Mouse (Mus musculus) MEL (cell line): ENCODE results near the gene Kctd17. TPM values are rescaled to one million over a fixed set of nuclear protein-coding genes. Genes with fewer than 3 reads are reported as not detected.
A peak's percentile ranks its signal among the peaks of the same experiment; 100 is the strongest.

Experiments
- DNase-seq: peaks from one replicate; pipeline ENCODE4 v3.0.0; 2011; ENCODE audit warnings: low read depth, low spot score
- H3K27ac ChIP-seq: 2 replicates; pipeline ENCODE4 v1.5.1; 2012; ENCODE audit warnings: low read depth, mild to moderate bottlenecking, control low read depth, low read length, moderate library complexity; ENCODE audit not compliant: control insufficient read depth
- H3K27me3 ChIP-seq, 2 experiments: fragments of 150-350 bp in 1 of 2; sonication (generic) in 1 of 2; 2 replicates each; pipeline ENCODE4 v1.6.1; 2012; ENCODE audit warnings: low read length in 2 of 2, mild to moderate bottlenecking in 2 of 2, improper control_type of control experiment in 1 of 2, moderate library complexity in 1 of 2; ENCODE audit not compliant: insufficient read depth in 2 of 2, control insufficient read depth in 1 of 2
- H3K36me3 ChIP-seq, 2 experiments: 2 replicates each; pipeline ENCODE4 v1.6.1; 2012 to 2014; ENCODE audit warnings: low read length in 2 of 2, improper control_type of control experiment in 1 of 2, inconsistent platforms in 1 of 2, mild to moderate bottlenecking in 1 of 2; ENCODE audit not compliant: insufficient read depth in 2 of 2, control insufficient read depth in 1 of 2
- H3K4me1 ChIP-seq, 2 experiments: fragments of 150-350 bp in 1 of 2; sonication (generic) in 1 of 2; 2 replicates each; pipeline ENCODE4 v1.6.1; 2012; ENCODE audit warnings: low read length in 2 of 2, improper control_type of control experiment in 1 of 2, mild to moderate bottlenecking in 1 of 2; ENCODE audit not compliant: insufficient read depth in 2 of 2, control insufficient read depth in 1 of 2
- H3K4me3 ChIP-seq, 2 experiments: fragments of 150-350 bp in 1 of 2; sonication (generic) in 1 of 2; 2 replicates each; pipeline ENCODE4 v1.5.1; 2012; ENCODE audit warnings: low read depth in 2 of 2, low read length in 2 of 2, mild to moderate bottlenecking in 2 of 2, moderate library complexity in 2 of 2, control low read depth in 1 of 2, improper control_type of control experiment in 1 of 2; ENCODE audit not compliant: control insufficient read depth in 1 of 2, insufficient read depth in 1 of 2
- H3K79me2 ChIP-seq: 2 replicates; pipeline ENCODE4 v1.6.1; 2012; ENCODE audit warnings: mild to moderate bottlenecking, low read length, moderate library complexity; ENCODE audit not compliant: control insufficient read depth, poor library complexity, insufficient read depth
- H3K9ac ChIP-seq: 2 replicates; pipeline ENCODE4 v1.6.1; 2012; ENCODE audit warnings: low read depth, mild to moderate bottlenecking, control low read depth, low read length, moderate library complexity; ENCODE audit not compliant: control insufficient read depth, poor library complexity, severe bottlenecking
- H3K9me3 ChIP-seq: fragments of 150-350 bp; sonication (generic); replicated peaks from 2 replicates; pipeline ENCODE4 v1.6.1; 2012; ENCODE audit warnings: mild to moderate bottlenecking, low read length, improper control_type of control experiment, moderate library complexity; ENCODE audit not compliant: insufficient read depth
- BHLHE40 ChIP-seq: IDR thresholded peaks from 2 replicates; pipeline ENCODE4 v1.6.1; 2012; ENCODE audit warnings: low read depth, mild to moderate bottlenecking, inconsistent platforms, low read length, improper control_type of control experiment, borderline replicate concordance
- CHD1 ChIP-seq: IDR thresholded peaks from 2 replicates; pipeline ENCODE4 v1.6.1; 2012; ENCODE audit warnings: low read depth, mild to moderate bottlenecking, inconsistent platforms, low read length, improper control_type of control experiment
- CTCF ChIP-seq, 3 experiments: IDR thresholded peaks in 2 of 3; conservative IDR thresholded peaks in 1 of 3; 2 replicates each; pipeline ENCODE4 v1.5.1; 2011 to 2012; ENCODE audit warnings: low read length in 3 of 3, low read depth in 2 of 3, mild to moderate bottlenecking in 2 of 3, improper control_type of control experiment in 1 of 3, inconsistent platforms in 1 of 3, mixed read lengths in 1 of 3, moderate library complexity in 1 of 3; ENCODE audit not compliant: control insufficient read depth in 1 of 3, insufficient read depth in 1 of 3, poor library complexity in 1 of 3, severe bottlenecking in 1 of 3
- ELF1 ChIP-seq: IDR thresholded peaks from 2 replicates; pipeline ENCODE4 v1.6.1; 2014; ENCODE audit warnings: low read depth, mild to moderate bottlenecking, inconsistent platforms, low read length, improper control_type of control experiment, moderate library complexity
- EP300 ChIP-seq, 2 experiments: IDR thresholded peaks; 2 replicates each; pipeline ENCODE4 v1.6.1; 2011; ENCODE audit warnings: improper control_type of control experiment in 2 of 2, low read length in 2 of 2, low read depth in 1 of 2, mild to moderate bottlenecking in 1 of 2
- ETS1 ChIP-seq: IDR thresholded peaks from 2 replicates; pipeline ENCODE4 v1.6.1; 2012; ENCODE audit warnings: low read depth, mild to moderate bottlenecking, inconsistent platforms, low read length, improper control_type of control experiment, moderate library complexity
- GABPA ChIP-seq: IDR thresholded peaks from 2 replicates; pipeline ENCODE4 v1.6.1; 2012; ENCODE audit warnings: low read depth, mild to moderate bottlenecking, inconsistent platforms, low read length, improper control_type of control experiment, moderate library complexity
- HCFC1 ChIP-seq: IDR thresholded peaks from 2 replicates; pipeline ENCODE4 v1.6.1; 2012; ENCODE audit warnings: low read depth, mild to moderate bottlenecking, inconsistent platforms, low read length, improper control_type of control experiment, moderate library complexity
- MAFK ChIP-seq: IDR thresholded peaks from 2 replicates; pipeline ENCODE4 v1.6.1; 2011; ENCODE audit warnings: low read depth, mild to moderate bottlenecking, low read length, improper control_type of control experiment, borderline replicate concordance
- MAX ChIP-seq: IDR thresholded peaks from 2 replicates; pipeline ENCODE4 v1.6.1; 2011; ENCODE audit warnings: low read length, improper control_type of control experiment
- MAZ ChIP-seq: IDR thresholded peaks from 2 replicates; pipeline ENCODE4 v1.6.1; 2012; ENCODE audit warnings: low read depth, mild to moderate bottlenecking, inconsistent platforms, low read length, improper control_type of control experiment
- MXI1 ChIP-seq: IDR thresholded peaks from 2 replicates; pipeline ENCODE4 v1.6.1; 2011; ENCODE audit warnings: mild to moderate bottlenecking, low read depth, low read length, improper control_type of control experiment
- MYB ChIP-seq: IDR thresholded peaks from 2 replicates; pipeline ENCODE4 v1.6.1; 2011; ENCODE audit warnings: mild to moderate bottlenecking, low read depth, low read length, improper control_type of control experiment
- MYC ChIP-seq: IDR thresholded peaks from 2 replicates; pipeline ENCODE4 v1.6.1; 2011; ENCODE audit warnings: low read depth, mild to moderate bottlenecking, low read length, improper control_type of control experiment, moderate library complexity
- NELFE ChIP-seq: IDR thresholded peaks from 2 replicates; pipeline ENCODE4 v1.6.1; 2011; ENCODE audit warnings: low read depth, low read length, improper control_type of control experiment
- POLR2A ChIP-seq, 2 experiments: IDR thresholded peaks; 2 replicates each; pipeline ENCODE4 v1.6.1; 2011 to 2012; ENCODE audit warnings: low read length in 2 of 2, mild to moderate bottlenecking in 2 of 2, control low read depth in 1 of 2, improper control_type of control experiment in 1 of 2, low read depth in 1 of 2, moderate library complexity in 1 of 2; ENCODE audit not compliant: control insufficient read depth in 1 of 2, insufficient read depth in 1 of 2, poor library complexity in 1 of 2
- POLR2AphosphoS2 ChIP-seq: IDR thresholded peaks from 2 replicates; pipeline ENCODE4 v1.6.1; 2011; ENCODE audit warnings: low read length, improper control_type of control experiment
- POLR2AphosphoS5 ChIP-seq: IDR thresholded peaks from 2 replicates; pipeline ENCODE4 v1.6.1; 2012; ENCODE audit warnings: low read depth, borderline replicate concordance, mild to moderate bottlenecking, inconsistent platforms, low read length, moderate library complexity, mixed read lengths
- RAD21 ChIP-seq: IDR thresholded peaks from 2 replicates; pipeline ENCODE4 v1.6.1; 2011; ENCODE audit warnings: mild to moderate bottlenecking, low read depth, low read length, improper control_type of control experiment
- SIN3A ChIP-seq: IDR thresholded peaks from 2 replicates; pipeline ENCODE4 v1.6.1; 2012; ENCODE audit warnings: low read length, improper control_type of control experiment, inconsistent platforms
- SMC3 ChIP-seq: IDR thresholded peaks from 2 replicates; pipeline ENCODE4 v1.6.1; 2011; ENCODE audit warnings: low read depth, low read length, improper control_type of control experiment
- TBP ChIP-seq: IDR thresholded peaks from 2 replicates; pipeline ENCODE4 v1.8.0; 2011; ENCODE audit warnings: low read depth, low read length, improper control_type of control experiment
- TCF12 ChIP-seq: IDR thresholded peaks from 2 replicates; pipeline ENCODE4 v1.6.1; 2014; ENCODE audit warnings: low read depth, mild to moderate bottlenecking, inconsistent platforms, low read length, improper control_type of control experiment, moderate library complexity
- UBTF ChIP-seq: IDR thresholded peaks from 2 replicates; pipeline ENCODE4 v1.6.1; 2012; ENCODE audit warnings: low read depth, mild to moderate bottlenecking, inconsistent platforms, low read length, improper control_type of control experiment, moderate library complexity, borderline replicate concordance; ENCODE audit not compliant: insufficient read depth
- ZC3H11A ChIP-seq: IDR thresholded peaks from 2 replicates; pipeline ENCODE4 v1.6.1; 2012; ENCODE audit warnings: low read depth, mild to moderate bottlenecking, inconsistent platforms, low read length, improper control_type of control experiment
- ZMIZ1 ChIP-seq: IDR thresholded peaks from 2 replicates; pipeline ENCODE4 v1.6.1; 2012; ENCODE audit warnings: low read depth, mild to moderate bottlenecking, inconsistent platforms, low read length, improper control_type of control experiment, moderate library complexity
- polyA plus RNA-seq, 2 experiments: library from polyadenylated mRNA; stranded (reverse) in 1 of 2; unstranded in 1 of 2; fragments of >175 nt in 1 of 2; fragments of >200 nt in 1 of 2; gene quantifications; 2 replicates each; pipeline versions ENCODE4 v1.2.1 to v1.2.4; 2012; ENCODE audit warnings: low replicate concordance in 2 of 2, low read depth in 1 of 2; ENCODE audit not compliant: insufficient read length in 2 of 2, insufficient read depth in 1 of 2, missing spikeins in 1 of 2
- total RNA-seq: library from RNA; depleted of rRNA; stranded (reverse); fragments of 300-350 nt; gene quantifications from 2 replicates; pipeline ENCODE4 v1.2.3, GENCODE M21; 2012

Kctd17 gene
- total and polyA plus RNA-seq, 3 experiments: not detected

DNA sequence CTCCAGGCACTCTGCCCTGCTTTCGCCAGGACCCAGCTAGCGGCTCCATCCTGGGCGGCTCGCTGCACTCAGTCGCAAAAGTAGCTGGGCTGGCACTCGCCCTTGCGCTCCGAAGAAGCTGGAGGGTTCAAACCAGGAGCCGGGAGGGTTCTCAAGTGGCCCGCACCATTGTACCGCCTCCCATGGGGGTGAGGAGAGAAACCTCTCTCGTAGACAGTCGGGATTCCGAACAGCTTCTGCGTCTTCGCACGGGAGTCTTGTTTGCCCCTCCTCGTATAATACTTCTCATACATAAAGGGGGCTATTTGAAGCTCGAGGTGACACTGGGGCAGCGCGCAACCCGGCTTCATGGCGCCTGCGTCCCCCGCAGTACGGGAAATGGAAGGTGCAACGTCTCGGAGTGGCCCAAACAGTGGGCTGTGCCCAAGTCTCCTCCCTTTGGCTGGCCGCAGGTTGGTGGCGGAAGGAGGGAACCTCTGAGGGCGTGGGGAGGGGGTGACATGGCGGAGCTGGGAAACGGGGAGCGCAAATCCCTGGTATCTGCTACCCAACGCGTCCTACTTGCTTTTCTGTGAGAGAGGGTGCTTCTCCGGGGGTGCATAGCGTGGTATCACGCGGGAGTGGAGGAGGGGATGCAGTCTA lies 21.9 kb upstream of the Kctd17 start, which contains the start of gene Mpst:
Mpst (plus strand) TSS at position 124 of the 642 bp plus-strand sequence.
- no peaks in the 10 kb centered on the region for H3K27me3 ChIP-seq
- H3K36me3 ChIP-seq: peaks cover 0 to 22% of the 10 kb centered on the region in 2 experiments; a peak in 2 of 4 replicates
- peaks cover 9% of the 10 kb centered on the region; the same call in 1 of the 2 replicates for H3K79me2 ChIP-seq
- DNase-seq: peak; percentile 95
- H3K4me1 ChIP-seq: peaks cover 12 to 36% of the 10 kb centered on the region in 2 experiments
- H3K27ac ChIP-seq: peak within 1 kb of the TSS; percentile 96
- TF ChIP-seq POLR2AphosphoS2: peak; percentile 82
- TF ChIP-seq CHD1: peak; percentile 100
- no peak for TF ChIP-seq BHLHE40
- 0 out of 4 replicates have a peak, but pooled peaks of 1 of the 2 experiments have one; percentile 15 for TF ChIP-seq EP300 (IDR thresholded peaks at IDR 0.05; ENCODE audit: low read depth in 1 of 2, low read length in 2 of 2)
- peak; percentile 81; the same call in 1 of the 2 replicates for TF ChIP-seq MAZ
- no peak for TF ChIP-seq CTCF (IDR thresholded peaks at IDR 0.05 in 2 of 3, conservative IDR thresholded peaks at IDR 0.05 in 1 of 3; ENCODE audit: control insufficient read depth in 1 of 3, insufficient read depth in 1 of 3, low read depth in 2 of 3, low read length in 3 of 3, poor library complexity in 1 of 3, severe bottlenecking in 1 of 3)
- no peak for TF ChIP-seq SMC3
- TF ChIP-seq GABPA: no peak
- peak; percentile 74 for TF ChIP-seq SIN3A
- TF ChIP-seq ZC3H11A: no peak
- 0 out of 2 replicates have a peak, but pooled peaks have one; percentile 5 for TF ChIP-seq MAX
- peak; percentile 40; the same call in 1 of the 2 replicates for TF ChIP-seq ELF1
- TF ChIP-seq POLR2A (IDR thresholded peaks at IDR 0.05; ENCODE audit: control insufficient read depth in 1 of 2, insufficient read depth in 1 of 2, low read depth in 1 of 2, low read length in 2 of 2, poor library complexity in 1 of 2): peak; percentile 63 to 78
- no peak for TF ChIP-seq POLR2AphosphoS5
- TF ChIP-seq HCFC1: peak; percentile 61; the same call in 1 of the 2 replicates
- peak; percentile 61 for TF ChIP-seq NELFE
- no peak for TF ChIP-seq MAFK
- TF ChIP-seq TCF12: peak; percentile 21
- TF ChIP-seq MYC: 0 out of 2 replicates have a peak, but pooled peaks have one; percentile 31
- no peak for TF ChIP-seq MYB
- peak; percentile 20; the same call in 1 of the 2 replicates for TF ChIP-seq ETS1
- no peak for TF ChIP-seq UBTF
- TF ChIP-seq RAD21: no peak
- peak; percentile 83 for TF ChIP-seq ZMIZ1
- TF ChIP-seq MXI1: peak; percentile 64; the same call in 1 of the 2 replicates
- peak; percentile 74; the same call in 1 of the 2 replicates for TF ChIP-seq TBP
- no peaks in the 10 kb centered on the region for H3K9me3 ChIP-seq
- H3K9ac ChIP-seq: peak within 1 kb of the TSS; percentile 96
- peak within 1 kb of the TSS; percentile 93 to 96 for H3K4me3 ChIP-seq
